Mouse (Mus musculus): ENCODE results near the gene Msn. TPM values are rescaled to one million over a fixed set of nuclear protein-coding genes. Genes with fewer than 3 reads are reported as not detected.

Msn gene
- total and polyA plus RNA-seq, 2 experiments from 2014 or later, result 102 to 116 TPM

GRCm38 (mm10) chrX:96133260-96133659, 37.4 kb downstream of the Msn start:
- ATAC-seq (ENCODE audit: insufficient read depth, low read depth) (peak; percentile 67), DNase-seq (ENCODE audit: low spot score) (peak; percentile 80)
- Histone ChIP-seq H3K9me3 (replicated peaks; ENCODE audit: control insufficient read depth, low read length) (no peaks in the 10 kb centered on the region), H3K4me3 (ENCODE audit: low read depth, low read length) (no peak overlapping the region), H3K27me3 (ENCODE audit: control insufficient read depth, insufficient read depth, low read length) (no peaks in the 10 kb centered on the region), H3K27ac (ENCODE audit: low read depth) (peak overlapping the region; percentile 80), H3K36me3 (replicated peaks; ENCODE audit: control insufficient read depth, insufficient read depth, low read length) (no peaks in the 10 kb centered on the region), H3K4me1 (ENCODE audit: control insufficient read depth, insufficient read depth) (peaks cover 16% of the 10 kb centered on the region), H3K4me2 (ENCODE audit: low read depth, low read length) (no peak overlapping the region), H3K9ac (replicated peaks; ENCODE audit: low read depth, low read length) (no peak overlapping the region)
- no peak for TF ChIP-seq EP300 (IDR thresholded peaks at IDR 0.05; ENCODE audit: low read depth)
- peak; percentile 53 for TF ChIP-seq CTCF (IDR thresholded peaks at IDR 0.05; ENCODE audit: low read depth)
- WGBS, result 14% methylated on average over 2 of the region's 2 CpGs

- Histone ChIP-seq H3K4me3 (ENCODE audit: low read depth, low read length) (no peak overlapping the region), H3K4me1 (ENCODE audit: control insufficient read depth, insufficient read depth) (peaks cover 10% of the 10 kb centered on the region; the same call in 1 of the 2 replicates), H3K36me3 (replicated peaks; ENCODE audit: control insufficient read depth, insufficient read depth, low read length) (no peaks in the 10 kb centered on the region), H3K9ac (replicated peaks; ENCODE audit: low read depth, low read length) (no peak overlapping the region), H3K4me2 (ENCODE audit: low read depth, low read length) (no peak overlapping the region), H3K27ac (ENCODE audit: low read depth) (peak overlapping the region; percentile 80), H3K9me3 (replicated peaks; ENCODE audit: control insufficient read depth, low read length) (no peaks in the 10 kb centered on the region), H3K27me3 (ENCODE audit: control insufficient read depth, insufficient read depth, low read length) (no peaks in the 10 kb centered on the region)
- TF ChIP-seq CTCF (IDR thresholded peaks at IDR 0.05; ENCODE audit: low read depth), result no peak
- no peak for TF ChIP-seq EP300 (IDR thresholded peaks at IDR 0.05; ENCODE audit: low read depth)
- ATAC-seq (ENCODE audit: insufficient read depth, low read depth) (no peak), DNase-seq (ENCODE audit: low spot score) (no peak)
- 29% methylated on average over 5 of the region's 5 CpGs for WGBS
These were observed 38.4 kb downstream of the Msn start for GRCm38 (mm10) chrX:96134243-96134661.

GRCm38 (mm10) chrX:96134840-96135580, 39.2 kb downstream of the Msn start:
- ATAC-seq (ENCODE audit: insufficient read depth, low read depth), result no peak
- no peak overlapping the region for H3K9ac ChIP-seq (replicated peaks; ENCODE audit: low read depth, low read length)
- H3K27me3 ChIP-seq (ENCODE audit: control insufficient read depth, insufficient read depth, low read length), result no peaks in the 10 kb centered on the region
- TF ChIP-seq CTCF (IDR thresholded peaks at IDR 0.05; ENCODE audit: low read depth) (no peak), EP300 (IDR thresholded peaks at IDR 0.05; ENCODE audit: low read depth) (no peak)
- 44% methylated on average over 6 of the region's 6 CpGs for WGBS
- no peak overlapping the region for H3K4me3 ChIP-seq (ENCODE audit: low read depth, low read length)
- no peaks in the 10 kb centered on the region for H3K9me3 ChIP-seq (replicated peaks; ENCODE audit: control insufficient read depth, low read length)
- H3K36me3 ChIP-seq (replicated peaks; ENCODE audit: control insufficient read depth, insufficient read depth, low read length), result no peaks in the 10 kb centered on the region
- H3K4me1 ChIP-seq (ENCODE audit: control insufficient read depth, insufficient read depth), result peaks cover 8% of the 10 kb centered on the region; the same call in 1 of the 2 replicates
- H3K27ac ChIP-seq (ENCODE audit: low read depth), result peak overlapping the region; percentile 80
- no peak overlapping the region for H3K4me2 ChIP-seq (ENCODE audit: low read depth, low read length)
- DNase-seq (ENCODE audit: low spot score), result no peak

- 69% methylated on average over 4 of the region's 4 CpGs for WGBS
These were observed 39.7 kb downstream of the Msn start for GRCm38 (mm10) chrX:96135581-96135980.

GRCm38 (mm10) chrX:96139262-96139661, 43.4 kb downstream of the Msn start:
- no peak for DNase-seq (ENCODE audit: low spot score)
- no peak for ATAC-seq (ENCODE audit: insufficient read depth, low read depth)
- Histone ChIP-seq H3K9ac (replicated peaks; ENCODE audit: low read depth, low read length) (no peak overlapping the region), H3K36me3 (replicated peaks; ENCODE audit: control insufficient read depth, insufficient read depth, low read length) (peaks cover 7% of the 10 kb centered on the region; the same call in 1 of the 2 replicates), H3K27ac (ENCODE audit: low read depth) (no peak overlapping the region), H3K4me2 (ENCODE audit: low read depth, low read length) (no peak overlapping the region), H3K4me1 (ENCODE audit: control insufficient read depth, insufficient read depth) (peaks cover 8% of the 10 kb centered on the region; the same call in 1 of the 2 replicates), H3K4me3 (ENCODE audit: low read depth, low read length) (no peak overlapping the region), H3K9me3 (replicated peaks; ENCODE audit: control insufficient read depth, low read length) (no peaks in the 10 kb centered on the region), H3K27me3 (ENCODE audit: control insufficient read depth, insufficient read depth, low read length) (no peaks in the 10 kb centered on the region)
- TF ChIP-seq EP300 (IDR thresholded peaks at IDR 0.05; ENCODE audit: low read depth), result no peak
- WGBS, result 61% methylated on average over 2 of the region's 2 CpGs

More at GRCm38 (mm10) chrX:96135581-96135980, 39.7 kb downstream of the Msn start:
- Histone ChIP-seq H3K36me3 (replicated peaks; ENCODE audit: control insufficient read depth, insufficient read depth, low read length) (no peaks in the 10 kb centered on the region), H3K4me2 (ENCODE audit: low read depth, low read length) (no peak overlapping the region), H3K4me1 (ENCODE audit: control insufficient read depth, insufficient read depth) (peaks cover 8% of the 10 kb centered on the region; the same call in 1 of the 2 replicates), H3K27me3 (ENCODE audit: control insufficient read depth, insufficient read depth, low read length) (no peaks in the 10 kb centered on the region), H3K9ac (replicated peaks; ENCODE audit: low read depth, low read length) (no peak overlapping the region), H3K27ac (ENCODE audit: low read depth) (peak overlapping the region; percentile 80), H3K4me3 (ENCODE audit: low read depth, low read length) (no peak overlapping the region), H3K9me3 (replicated peaks; ENCODE audit: control insufficient read depth, low read length) (no peaks in the 10 kb centered on the region)
- DNase-seq (ENCODE audit: low spot score) (no peak), ATAC-seq (ENCODE audit: insufficient read depth, low read depth) (no peak)
- no peak for TF ChIP-seq EP300 (IDR thresholded peaks at IDR 0.05; ENCODE audit: low read depth)
- TF ChIP-seq CTCF (IDR thresholded peaks at IDR 0.05; ENCODE audit: low read depth), result no peak
